Mouse (Mus musculus) bone marrow, adult 2 months (tissue): Measurements from ENCODE around the gene Mei4. TPM values are rescaled to one million over a fixed set of nuclear protein-coding genes. Genes with fewer than 3 reads are reported as not detected.

ENCODE experiments used
- H3K27ac ChIP-seq: fragments of 200-500 bp; 2 replicates; pipeline ENCODE4 v1.5.1; 2012; ENCODE audit warnings: low read depth, mild to moderate bottlenecking, control low read depth, inconsistent platforms, low read length; ENCODE audit not compliant: control insufficient read depth, poor library complexity, insufficient read depth
- H3K4me1 ChIP-seq: fragments of 200-500 bp; 2 replicates; pipeline ENCODE4 v1.6.1; 2011; ENCODE audit warnings: low read length; ENCODE audit not compliant: control insufficient read depth, insufficient read depth
- H3K4me3 ChIP-seq: fragments of 200-500 bp; replicated peaks from 2 replicates; pipeline ENCODE3; 2011; ENCODE audit warnings: mild to moderate bottlenecking, low read depth, low read length, control low read depth; ENCODE audit not compliant: control insufficient read depth
- CTCF ChIP-seq: fragments of 200-500 bp; IDR thresholded peaks from 2 replicates; pipeline ENCODE4 v1.5.1; 2011; ENCODE audit warnings: low read length, control low read depth; ENCODE audit not compliant: control insufficient read depth, insufficient read depth
- POLR2A ChIP-seq: fragments of 200-500 bp; IDR thresholded peaks from 2 replicates; pipeline ENCODE4 v1.6.1; 2011; ENCODE audit warnings: low read depth, mild to moderate bottlenecking, control low read depth, low read length, borderline replicate concordance; ENCODE audit not compliant: control insufficient read depth
- WGBS: fragments of 180-500 bp; shearing (Covaris S2); methylation state at CpG from one replicate; pipeline ENCODE4 v1.1.7; 2018; 5-methylcytosine and 5-hydroxymethylcytosine counted together
- polyA plus RNA-seq: library from polyadenylated mRNA; stranded (reverse); fragments of >200 nt; gene quantifications from 2 replicates; pipeline ENCODE4 v1.2.4, GENCODE M21; 2011; ENCODE audit warnings: low replicate concordance; ENCODE audit not compliant: missing spikeins, insufficient read depth, insufficient read length

The Mei4 gene
- polyA plus RNA-seq, 1 experiment, result not detected

- no peak for TF ChIP-seq POLR2A
- TF ChIP-seq CTCF, result no peak
- H3K4me3 ChIP-seq, result no peak overlapping the region
- H3K4me1 ChIP-seq, result no peaks in the 10 kb centered on the region
- no peak overlapping the region for H3K27ac ChIP-seq
Measured at GRCm38 (mm10) chr9:81924744-81925143, 61.3 kb downstream of the Mei4 start.

GRCm38 (mm10) chr9:81940533-81940932 is 77.1 kb downstream of the Mei4 start:
- H3K27ac ChIP-seq, result no peak overlapping the region
- H3K4me3 ChIP-seq, result no peak overlapping the region
- 67% methylated on average over 4 of the region's 4 CpGs for WGBS
- no peaks in the 10 kb centered on the region for H3K4me1 ChIP-seq
- TF ChIP-seq CTCF (no peak), POLR2A (no peak)

GRCm38 (mm10) chr9:81945624-81946023 is 82.2 kb downstream of the Mei4 start:
- 53% methylated on average over 6 of the region's 6 CpGs for WGBS
- no peak for TF ChIP-seq CTCF
- no peak for TF ChIP-seq POLR2A
- H3K4me3 ChIP-seq, result no peak overlapping the region
- no peak overlapping the region for H3K27ac ChIP-seq
- H3K4me1 ChIP-seq, result no peaks in the 10 kb centered on the region; the same call in 1 of the 2 replicates

GRCm38 (mm10) chr9:81956858-81957257 is 93.4 kb downstream of the Mei4 start:
- no peaks in the 10 kb centered on the region for H3K4me1 ChIP-seq
- TF ChIP-seq POLR2A (no peak), CTCF (no peak)
- WGBS, result 60% methylated on average over 3 of the region's 3 CpGs
- no peak overlapping the region for H3K27ac ChIP-seq
- no peak overlapping the region for H3K4me3 ChIP-seq

GRCm38 (mm10) chr9:81957842-81958241 is 94.4 kb downstream of the Mei4 start:
- Histone ChIP-seq H3K27ac (no peak overlapping the region), H3K4me3 (no peak overlapping the region), H3K4me1 (no peaks in the 10 kb centered on the region)
- 85% methylated on average over 2 of the region's 2 CpGs for WGBS
- no peak for TF ChIP-seq POLR2A
- no peak for TF ChIP-seq CTCF

GRCm38 (mm10) chr9:81966765-81967164 is 103.3 kb downstream of the Mei4 start:
- WGBS, result 67% methylated on average over 1 of the region's 1 CpGs
- no peak for TF ChIP-seq CTCF
- no peak for TF ChIP-seq POLR2A
- H3K4me3 ChIP-seq, result no peak overlapping the region
- H3K27ac ChIP-seq, result no peak overlapping the region
- H3K4me1 ChIP-seq, result no peaks in the 10 kb centered on the region

- H3K27ac ChIP-seq, result no peak overlapping the region
- no peak overlapping the region for H3K4me3 ChIP-seq
- TF ChIP-seq POLR2A, result no peak
- no peak for TF ChIP-seq CTCF
- 50% methylated on average over 2 of the region's 2 CpGs for WGBS
- H3K4me1 ChIP-seq, result no peaks in the 10 kb centered on the region
Measured at GRCm38 (mm10) chr9:81968935-81969334, 105.5 kb downstream of the Mei4 start.

GRCm38 (mm10) chr9:81982461-81982860 is 119.0 kb downstream of the Mei4 start:
- TF ChIP-seq CTCF (no peak), POLR2A (no peak)
- Histone ChIP-seq H3K4me3 (no peak overlapping the region), H3K27ac (no peak overlapping the region), H3K4me1 (no peaks in the 10 kb centered on the region)
- 64% methylated on average over 3 of the region's 3 CpGs for WGBS

- 74% methylated on average over 3 of the region's 3 CpGs for WGBS
- H3K27ac ChIP-seq, result no peak overlapping the region
- TF ChIP-seq CTCF (no peak), POLR2A (no peak)
Measured at GRCm38 (mm10) chr9:82012991-82013390, 149.5 kb downstream of the Mei4 start.

More at GRCm38 (mm10) chr9:82012991-82013390, 149.5 kb downstream of the Mei4 start:
- no peak overlapping the region for H3K4me3 ChIP-seq
- H3K4me1 ChIP-seq, result no peaks in the 10 kb centered on the region
